Mouse (Mus musculus) midbrain, embryonic 12.5 days (tissue): ENCODE results near the gene Tcf7. TPM values are rescaled to one million over a fixed set of nuclear protein-coding genes. Genes with fewer than 3 reads are reported as not detected.
A peak's percentile ranks its signal among the peaks of the same experiment; 100 is the strongest.

Experiments
- ATAC-seq: fragments of 200-750 bp; cut with Nextera tagmentation; 2 replicates; pipeline ENCODE4 v1.8.0; 2017; ENCODE audit warnings: low read depth, moderate TSS enrichment, moderate library complexity; ENCODE audit not compliant: low FRiP score
- H3K27ac ChIP-seq: fragments of 300-500 bp; sonication (generic); replicated peaks from 2 replicates; pipeline ENCODE4 v1.5.1; 2016; ENCODE audit warnings: mild to moderate bottlenecking
- H3K27me3 ChIP-seq: fragments of 300-500 bp; sonication (generic); 2 replicates; pipeline ENCODE4 v1.6.1; 2016; ENCODE audit warnings: mild to moderate bottlenecking
- H3K36me3 ChIP-seq: fragments of 300-500 bp; sonication (generic); 2 replicates; pipeline ENCODE4 v1.6.1; 2016
- H3K4me1 ChIP-seq: fragments of 300-500 bp; sonication (generic); 2 replicates; pipeline ENCODE4 v1.6.1; 2016
- H3K4me2 ChIP-seq: fragments of 300-500 bp; sonication (generic); replicated peaks from 2 replicates; pipeline ENCODE4 v1.6.1; 2016; ENCODE audit warnings: mild to moderate bottlenecking, moderate library complexity
- H3K4me3 ChIP-seq: fragments of 300-500 bp; sonication (generic); 2 replicates; pipeline ENCODE4 v1.5.1; 2016; ENCODE audit warnings: mild to moderate bottlenecking
- H3K9ac ChIP-seq: fragments of 300-500 bp; sonication (generic); replicated peaks from 2 replicates; pipeline ENCODE4 v1.6.1; 2016; ENCODE audit warnings: mild to moderate bottlenecking, moderate library complexity
- H3K9me3 ChIP-seq: fragments of 300-500 bp; sonication (generic); 2 replicates; pipeline ENCODE4 v1.6.1; 2016; ENCODE audit warnings: mild to moderate bottlenecking
- WGBS: fragments of 180-500 bp; shearing (Covaris S2); methylation state at CpG from one replicate; pipeline ENCODE4 v1.1.7; 2016; 5-methylcytosine and 5-hydroxymethylcytosine counted together
- polyA plus RNA-seq: library from polyadenylated mRNA; unstranded; fragments of >200 nt; fragmentation: Nextera tagmentation; extraction: Ambion mirVana; gene quantifications from 2 replicates; pipeline ENCODE4 v1.2.1, GENCODE M21; 2016

Tcf7 gene
- polyA plus RNA-seq, 1 experiment from 2014 or later, result 7.8 TPM

- H3K27me3 ChIP-seq, result peaks cover 65% of the 10 kb centered on the region
- peak overlapping the region; percentile 93 for H3K4me2 ChIP-seq
- no peak for ATAC-seq
- 65% methylated on average over 19 of the region's 19 CpGs for WGBS
- peak overlapping the region; percentile 69 for H3K4me3 ChIP-seq
- no peaks in the 10 kb centered on the region for H3K36me3 ChIP-seq
- no peak overlapping the region for H3K9ac ChIP-seq
- peaks cover 29% of the 10 kb centered on the region for H3K4me1 ChIP-seq
- H3K27ac ChIP-seq, result no peak overlapping the region
- H3K9me3 ChIP-seq, result no peaks in the 10 kb centered on the region
These were observed 1.1 kb downstream of the Tcf7 start for GRCm38 (mm10) chr11:52281568-52282328.

GRCm38 (mm10) chr11:52280566-52281455 lies 2.0 kb downstream of the Tcf7 start:
- Histone ChIP-seq H3K36me3 (no peaks in the 10 kb centered on the region), H3K27ac (no peak overlapping the region), H3K27me3 (peaks cover 57% of the 10 kb centered on the region), H3K9me3 (no peaks in the 10 kb centered on the region), H3K4me3 (no peak overlapping the region), H3K4me2 (no peak overlapping the region), H3K4me1 (peaks cover 21% of the 10 kb centered on the region), H3K9ac (no peak overlapping the region)
- ATAC-seq, result no peak
- 89% methylated on average over 11 of the region's 11 CpGs for WGBS

GRCm38 (mm10) chr11:52279611-52280145 lies 3.1 kb downstream of the Tcf7 start:
- ATAC-seq, result no peak
- H3K27ac ChIP-seq, result no peak overlapping the region
- H3K27me3 ChIP-seq, result peaks cover 45% of the 10 kb centered on the region
- H3K36me3 ChIP-seq, result no peaks in the 10 kb centered on the region
- peaks cover 20% of the 10 kb centered on the region for H3K4me1 ChIP-seq
- H3K4me2 ChIP-seq, result no peak overlapping the region
- H3K9ac ChIP-seq, result no peak overlapping the region
- 95% methylated on average over 8 of the region's 8 CpGs for WGBS
- no peaks in the 10 kb centered on the region for H3K9me3 ChIP-seq
- H3K4me3 ChIP-seq, result no peak overlapping the region

- ATAC-seq, result no peak
- Histone ChIP-seq H3K4me2 (no peak overlapping the region), H3K27ac (no peak overlapping the region), H3K27me3 (peaks cover 39% of the 10 kb centered on the region), H3K4me3 (no peak overlapping the region), H3K9me3 (no peaks in the 10 kb centered on the region), H3K9ac (no peak overlapping the region), H3K36me3 (no peaks in the 10 kb centered on the region), H3K4me1 (peaks cover 14% of the 10 kb centered on the region)
- 91% methylated on average over 6 of the region's 6 CpGs for WGBS
These were observed 3.8 kb downstream of the Tcf7 start for GRCm38 (mm10) chr11:52278991-52279390.

- ATAC-seq, result no peak
- Histone ChIP-seq H3K27me3 (peaks cover 30% of the 10 kb centered on the region), H3K36me3 (no peaks in the 10 kb centered on the region), H3K4me1 (peaks cover 6% of the 10 kb centered on the region; the same call in 1 of the 2 replicates), H3K4me2 (no peak overlapping the region), H3K27ac (no peak overlapping the region), H3K4me3 (no peak overlapping the region), H3K9ac (no peak overlapping the region), H3K9me3 (no peaks in the 10 kb centered on the region)
- 90% methylated on average over 3 of the region's 3 CpGs for WGBS
These were observed 4.7 kb downstream of the Tcf7 start for GRCm38 (mm10) chr11:52278164-52278563.

GRCm38 (mm10) chr11:52277433-52278150 lies 5.2 kb downstream of the Tcf7 start:
- H3K36me3 ChIP-seq, result no peaks in the 10 kb centered on the region
- ATAC-seq, result no peak
- peaks cover 25% of the 10 kb centered on the region for H3K27me3 ChIP-seq
- H3K4me2 ChIP-seq, result no peak overlapping the region
- peaks cover 3% of the 10 kb centered on the region; the same call in 1 of the 2 replicates for H3K4me1 ChIP-seq
- H3K27ac ChIP-seq, result no peak overlapping the region
- no peaks in the 10 kb centered on the region for H3K9me3 ChIP-seq
- H3K9ac ChIP-seq, result no peak overlapping the region
- H3K4me3 ChIP-seq, result no peak overlapping the region
- 92% methylated on average over 6 of the region's 6 CpGs for WGBS

- H3K4me2 ChIP-seq, result no peak overlapping the region
- WGBS, result 91% methylated on average over 8 of the region's 8 CpGs
- peaks cover 18% of the 10 kb centered on the region for H3K27me3 ChIP-seq
- H3K9me3 ChIP-seq, result no peaks in the 10 kb centered on the region
- no peaks in the 10 kb centered on the region for H3K36me3 ChIP-seq
- no peaks in the 10 kb centered on the region for H3K4me1 ChIP-seq
- no peak overlapping the region for H3K27ac ChIP-seq
- H3K9ac ChIP-seq, result no peak overlapping the region
- ATAC-seq, result no peak
- no peak overlapping the region for H3K4me3 ChIP-seq
These were observed 5.8 kb downstream of the Tcf7 start for GRCm38 (mm10) chr11:52276961-52277391.

- Histone ChIP-seq H3K4me3 (no peak overlapping the region), H3K27me3 (peaks cover 8% of the 10 kb centered on the region), H3K9me3 (no peaks in the 10 kb centered on the region), H3K36me3 (no peaks in the 10 kb centered on the region), H3K27ac (no peak overlapping the region), H3K4me2 (no peak overlapping the region), H3K4me1 (0 out of 2 replicates have a peak, but pooled peaks cover 3% of the 10 kb centered on the region), H3K9ac (no peak overlapping the region)
- 75% methylated on average over 9 of the region's 9 CpGs for WGBS
- no peak for ATAC-seq
These were observed 6.8 kb downstream of the Tcf7 start for GRCm38 (mm10) chr11:52275774-52276555.

GRCm38 (mm10) chr11:52275366-52275765 lies 7.4 kb downstream of the Tcf7 start:
- Histone ChIP-seq H3K36me3 (no peaks in the 10 kb centered on the region), H3K27ac (no peak overlapping the region), H3K4me1 (0 out of 2 replicates have a peak, but pooled peaks cover 3% of the 10 kb centered on the region), H3K27me3 (peaks cover 2% of the 10 kb centered on the region; the same call in 1 of the 2 replicates), H3K9me3 (no peaks in the 10 kb centered on the region), H3K4me3 (no peak overlapping the region), H3K4me2 (no peak overlapping the region), H3K9ac (no peak overlapping the region)
- ATAC-seq, result no peak
- WGBS, result 91% methylated on average over 8 of the region's 8 CpGs

GRCm38 (mm10) chr11:52274456-52275112 lies 8.2 kb downstream of the Tcf7 start:
- no peaks in the 10 kb centered on the region for H3K9me3 ChIP-seq
- H3K9ac ChIP-seq, result no peak overlapping the region
- 89% methylated on average over 20 of the region's 20 CpGs for WGBS
- H3K27me3 ChIP-seq, result no peaks in the 10 kb centered on the region
- ATAC-seq, result no peak
- H3K4me3 ChIP-seq, result no peak overlapping the region
- H3K4me1 ChIP-seq, result 0 out of 2 replicates have a peak, but pooled peaks cover 3% of the 10 kb centered on the region
- H3K36me3 ChIP-seq, result no peaks in the 10 kb centered on the region
- H3K27ac ChIP-seq, result no peak overlapping the region
- no peak overlapping the region for H3K4me2 ChIP-seq
